Mouse (Mus musculus) ES-E14 (cell line): Measurements from ENCODE around the gene C530008M17Rik.

Experiments
- CHD2 ChIP-seq: IDR thresholded peaks from 2 replicates; pipeline ENCODE4 v1.6.1; 2014; ENCODE audit warnings: mild to moderate bottlenecking, low read depth, low read length, inconsistent platforms
- HCFC1 ChIP-seq: IDR thresholded peaks from 2 replicates; pipeline ENCODE4 v1.6.1; 2012; ENCODE audit warnings: low read length, inconsistent platforms, borderline replicate concordance; ENCODE audit not compliant: insufficient read depth
- MAFK ChIP-seq: IDR thresholded peaks from 2 replicates; pipeline ENCODE4 v1.6.1; 2014; ENCODE audit warnings: mild to moderate bottlenecking, low read depth, low read length, inconsistent platforms; ENCODE audit not compliant: insufficient read depth
- ZNF384 ChIP-seq: IDR thresholded peaks from 2 replicates; pipeline ENCODE4 v1.6.1; 2012; ENCODE audit warnings: low read depth, low read length, inconsistent platforms

DNA sequence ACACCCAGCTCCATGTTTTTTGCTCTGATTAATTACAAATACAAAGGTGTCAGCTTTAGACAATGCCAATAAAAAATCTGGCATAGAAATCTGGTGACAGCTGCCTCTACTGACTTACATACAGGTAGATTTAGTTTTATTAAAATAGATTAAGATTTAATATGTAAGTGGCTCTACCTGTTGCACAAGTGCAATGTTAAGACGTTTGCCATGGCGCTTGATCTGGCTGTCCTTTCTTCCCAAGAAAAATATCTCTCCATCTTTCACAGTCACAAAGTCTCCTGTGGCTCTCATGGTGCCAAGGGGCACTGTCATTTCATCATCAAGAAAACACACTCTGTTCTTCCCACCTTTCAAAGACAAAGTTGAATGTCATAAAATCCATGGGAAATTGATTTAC is 230.7 kb downstream of the C530008M17Rik start:
- no peak for TF ChIP-seq ZNF384
- no peak for TF ChIP-seq HCFC1
- TF ChIP-seq CHD2: no peak
- TF ChIP-seq MAFK: no peak
